Mouse (Mus musculus) CH12.LX (cell line): ENCODE measurements around the gene Gas2.

Source experiments
- CTCF ChIP-seq, 2 experiments: IDR thresholded peaks in 1 of 2; conservative IDR thresholded peaks in 1 of 2; 2 replicates each; pipeline ENCODE4 v1.5.1; 2011 to 2012; ENCODE audit warnings: low read depth in 2 of 2, low read length in 2 of 2, improper control_type of control experiment in 1 of 2, inconsistent platforms in 1 of 2, mild to moderate bottlenecking in 1 of 2, moderate library complexity in 1 of 2
- E2F4 ChIP-seq: IDR thresholded peaks from 2 replicates; pipeline ENCODE4 v1.6.1; 2011; ENCODE audit warnings: low read depth, low read length, improper control_type of control experiment; ENCODE audit not compliant: insufficient replicate concordance
- ETS1 ChIP-seq: conservative IDR thresholded peaks from 2 replicates; pipeline ENCODE4 v1.6.1; 2012; ENCODE audit warnings: low read depth, mild to moderate bottlenecking, inconsistent platforms, low read length, improper control_type of control experiment, moderate library complexity
- HCFC1 ChIP-seq: IDR thresholded peaks from 2 replicates; pipeline ENCODE4 v1.6.1; 2012; ENCODE audit warnings: low read depth, mild to moderate bottlenecking, inconsistent platforms, low read length, improper control_type of control experiment
- MAZ ChIP-seq: IDR thresholded peaks from 2 replicates; pipeline ENCODE4 v1.6.1; 2012; ENCODE audit warnings: low read depth, mild to moderate bottlenecking, inconsistent platforms, low read length, improper control_type of control experiment, moderate library complexity
- POLR2A ChIP-seq: IDR thresholded peaks from 2 replicates; pipeline ENCODE4 v1.6.1; 2011; ENCODE audit warnings: low read depth, mild to moderate bottlenecking, improper control_type of control experiment, low read length
- RAD21 ChIP-seq: IDR thresholded peaks from 2 replicates; pipeline ENCODE4 v1.6.1; 2011; ENCODE audit warnings: low read depth, mild to moderate bottlenecking, low read length, improper control_type of control experiment, moderate library complexity
- USF1 ChIP-seq: IDR thresholded peaks from 2 replicates; pipeline ENCODE4 v1.6.1; 2014; ENCODE audit warnings: low read depth, mild to moderate bottlenecking, inconsistent platforms, low read length, improper control_type of control experiment
- ZMIZ1 ChIP-seq: IDR thresholded peaks from 2 replicates; pipeline ENCODE4 v1.6.1; 2012; ENCODE audit warnings: low read depth, mild to moderate bottlenecking, inconsistent platforms, low read length, improper control_type of control experiment

GRCm38 (mm10) chr7:52006296-52006630 lies 144.4 kb downstream of the Gas2 start:
- TF ChIP-seq POLR2A: no peak
- no peak for TF ChIP-seq ZMIZ1
- no peak for TF ChIP-seq RAD21
- TF ChIP-seq E2F4: no peak
- no peak for TF ChIP-seq USF1
- TF ChIP-seq CTCF (conservative IDR thresholded peaks at IDR 0.05 in 1 of 2, IDR thresholded peaks at IDR 0.05 in 1 of 2; ENCODE audit: low read depth in 2 of 2, low read length in 2 of 2): no peak
- TF ChIP-seq ETS1: no peak
- no peak for TF ChIP-seq MAZ
- no peak for TF ChIP-seq HCFC1
